Mouse (Mus musculus) C2C12 (cell line): ENCODE measurements around the gene Fam168a.

Source experiments
- CEBPB ChIP-seq: IDR thresholded peaks from one replicate; pipeline ENCODE4 v1.6.1; 2011; ENCODE audit warnings: low read depth, mild to moderate bottlenecking, control low read depth, moderate library complexity
- MAX ChIP-seq: IDR thresholded peaks from one replicate; pipeline ENCODE4 v1.6.1; 2011; ENCODE audit warnings: mild to moderate bottlenecking, control low read depth

DNA sequence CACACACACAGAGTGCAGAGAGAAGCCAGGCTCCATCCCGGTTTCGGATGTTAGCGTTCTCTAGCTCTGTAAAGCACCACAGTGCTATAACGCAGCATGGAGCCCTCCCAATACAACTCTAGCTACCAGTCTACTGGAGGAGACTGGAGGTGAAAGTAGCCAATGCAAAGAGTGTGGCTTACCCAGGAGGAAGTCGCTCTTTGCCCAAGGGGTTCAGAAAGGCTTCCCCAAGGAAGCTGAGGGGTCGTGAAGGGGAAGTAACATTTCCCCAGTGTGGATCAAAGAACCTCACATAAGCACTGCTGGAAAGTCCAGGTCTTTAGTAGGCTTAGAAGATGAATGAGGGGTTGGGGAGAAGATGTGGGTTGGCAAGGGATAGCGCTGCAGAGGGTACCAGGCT lies 45.2 kb upstream of the Fam168a start:
- TF ChIP-seq CEBPB (no peak), MAX (no peak)
